Mouse (Mus musculus): ENCODE data around the gene Eml3. TPM values are rescaled to one million over a fixed set of nuclear protein-coding genes. Genes with fewer than 3 reads are reported as not detected.
A peak's percentile ranks its signal among the peaks of the same experiment; 100 is the strongest.

Gene Eml3
- total and polyA plus RNA-seq, 3 experiments, result 16.6 to 23.4 TPM; not detected in 1

DNA sequence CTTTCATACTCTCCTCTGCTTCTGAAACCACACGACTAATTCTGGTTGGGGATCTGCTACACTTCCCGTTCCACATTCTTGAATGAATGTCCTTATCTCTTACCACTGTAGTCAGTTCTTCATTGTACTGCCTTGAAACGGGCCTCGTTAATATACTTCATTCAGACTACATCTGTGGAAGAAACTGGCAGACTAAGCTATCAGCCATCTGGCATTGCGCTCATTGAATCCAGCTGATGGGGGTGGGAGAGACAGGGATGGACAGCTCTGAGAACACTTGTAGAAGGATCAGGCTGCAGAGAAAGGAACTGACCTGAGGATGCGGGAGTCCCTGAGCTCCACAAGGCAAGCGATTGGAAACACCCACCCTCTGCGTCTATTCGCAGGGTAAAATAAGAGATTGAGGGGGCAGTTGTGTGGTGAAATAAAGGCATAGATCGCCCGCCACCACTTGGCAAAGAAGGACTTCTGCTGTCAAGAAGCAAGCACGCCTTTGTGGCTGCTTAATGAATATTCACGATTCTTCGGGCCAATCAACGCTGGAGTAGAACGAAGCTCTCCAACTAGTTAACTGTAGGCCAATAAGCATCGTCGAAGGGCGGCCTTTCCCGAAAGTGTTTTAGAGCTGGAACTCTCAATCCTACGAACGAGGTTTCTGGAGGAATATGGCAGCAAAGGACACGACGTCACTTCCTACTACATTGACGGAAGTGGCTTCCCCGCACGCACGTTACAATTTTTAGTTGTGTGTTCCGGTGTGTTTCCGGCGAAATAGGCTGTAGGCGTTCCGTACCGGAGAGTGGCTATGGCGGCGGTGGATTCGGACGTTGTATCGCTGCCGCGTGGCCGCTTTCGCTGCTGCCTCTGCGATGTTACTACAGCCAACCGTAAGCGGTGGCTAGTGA, 24.0 kb downstream of the Eml3 start, which contains the start of gene Tut1 (continued):
- TF ChIP-seq CTCF (IDR thresholded peaks at IDR 0.05 in 2 of 3, conservative IDR thresholded peaks at IDR 0.05 in 1 of 3; ENCODE audit: control insufficient read depth in 1 of 3, insufficient read depth in 1 of 3, low read depth in 2 of 3, low read length in 3 of 3, poor library complexity in 1 of 3, severe bottlenecking in 1 of 3) (no peak), ZC3H11A (IDR thresholded peaks at IDR 0.05; ENCODE audit: low read depth, low read length) (no peak), BHLHE40 (IDR thresholded peaks at IDR 0.05; ENCODE audit: borderline replicate concordance, low read depth, low read length) (no peak; the same call in 1 of the 2 replicates), RAD21 (IDR thresholded peaks at IDR 0.05; ENCODE audit: low read depth, low read length) (no peak; the same call in 1 of the 2 replicates), USF1 (IDR thresholded peaks at IDR 0.05; ENCODE audit: low read depth, low read length) (no peak), POLR2AphosphoS5 (IDR thresholded peaks at IDR 0.05; ENCODE audit: borderline replicate concordance, low read depth, low read length) (no peak), KAT2A (conservative IDR thresholded peaks at IDR 0.05; ENCODE audit: low read depth, low read length) (peak; percentile 85), EP300 (IDR thresholded peaks at IDR 0.05; ENCODE audit: low read depth in 1 of 2, low read length in 2 of 2) (peak; percentile 26 to 69; a peak in 3 of 4 replicates), NRF1 (IDR thresholded peaks at IDR 0.05; ENCODE audit: insufficient read depth, low read depth, low read length, poor library complexity, severe bottlenecking) (no peak), JUND (IDR thresholded peaks at IDR 0.05; ENCODE audit: low read depth, low read length) (no peak; the same call in 1 of the 2 replicates)

DNA sequence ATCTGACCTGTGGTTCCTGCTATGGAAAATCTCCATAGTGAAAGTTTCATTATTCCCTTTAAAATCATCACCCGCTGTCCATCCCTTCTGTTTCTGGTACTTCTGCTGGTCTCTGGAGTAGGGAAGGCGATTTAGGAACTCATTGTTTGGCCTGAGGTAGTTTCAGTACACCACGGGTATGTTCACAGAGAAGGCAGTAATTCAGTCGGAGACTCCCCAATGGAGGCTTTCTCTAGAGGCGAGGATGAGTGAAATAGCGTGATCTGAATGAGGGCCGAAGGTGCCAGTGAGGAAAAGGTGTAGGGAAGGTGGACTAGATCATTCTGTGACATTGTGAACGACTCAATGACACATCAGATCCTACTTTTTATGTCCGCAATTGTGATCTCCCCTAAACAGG, 24.8 kb downstream of the Eml3 start:
- TF ChIP-seq ZNF384 (IDR thresholded peaks at IDR 0.05; ENCODE audit: low read depth, low read length) (no peak), ZKSCAN1 (IDR thresholded peaks at IDR 0.05; ENCODE audit: low read depth, low read length) (no peak), POLR2AphosphoS5 (IDR thresholded peaks at IDR 0.05; ENCODE audit: borderline replicate concordance, low read depth, low read length) (no peak), MYB (IDR thresholded peaks at IDR 0.05; ENCODE audit: low read depth, low read length) (no peak), CHD2 (IDR thresholded peaks at IDR 0.05; ENCODE audit: low read length) (no peak), MAX (IDR thresholded peaks at IDR 0.05; ENCODE audit: low read length) (no peak), GATA1 (IDR thresholded peaks at IDR 0.05; ENCODE audit: low read depth, low read length) (no peak), MAFK (IDR thresholded peaks at IDR 0.05; ENCODE audit: borderline replicate concordance, low read depth, low read length) (no peak), UBTF (IDR thresholded peaks at IDR 0.05; ENCODE audit: borderline replicate concordance, insufficient read depth, low read depth, low read length) (no peak), MXI1 (IDR thresholded peaks at IDR 0.05; ENCODE audit: low read depth, low read length) (no peak)
- Histone ChIP-seq H3K79me2 (ENCODE audit: control insufficient read depth, insufficient read depth, low read length, poor library complexity) (peaks cover 37% of the 10 kb centered on the region), H3K9me3 (replicated peaks; ENCODE audit: insufficient read depth, low read length) (no peaks in the 10 kb centered on the region), H3K4me1 (ENCODE audit: control insufficient read depth in 1 of 2, insufficient read depth in 2 of 2, low read length in 2 of 2) (peaks cover 9 to 25% of the 10 kb centered on the region in 2 experiments), H3K4me3 (ENCODE audit: control insufficient read depth in 1 of 2, insufficient read depth in 1 of 2, low read depth in 2 of 2, low read length in 2 of 2) (peak overlapping the region; percentile 67 to 81), H3K27me3 (ENCODE audit: control insufficient read depth in 1 of 2, insufficient read depth in 2 of 2, low read length in 2 of 2) (no peaks in the 10 kb centered on the region), H3K27ac (ENCODE audit: control insufficient read depth, low read depth, low read length) (peak overlapping the region; percentile 82), H3K36me3 (ENCODE audit: control insufficient read depth in 1 of 2, insufficient read depth in 2 of 2, low read length in 2 of 2) (peaks cover 22 to 47% of the 10 kb centered on the region in 2 experiments), H3K9ac (ENCODE audit: control insufficient read depth, low read depth, low read length, poor library complexity, severe bottlenecking) (peak overlapping the region; percentile 83)
- peak; percentile 43 for DNase-seq (ENCODE audit: low read depth, low spot score)
